Mouse (Mus musculus): ENCODE measurements around the gene Nptn.

The Nptn gene

GRCm38 (mm10) chr9:58657735-58658512 lies 75.9 kb downstream of the Nptn start:
- DNase-seq = no peak

- DNase-seq = no peak
These were observed 76.7 kb downstream of the Nptn start for GRCm38 (mm10) chr9:58658596-58659309.

GRCm38 (mm10) chr9:58659331-58659730 lies 77.3 kb downstream of the Nptn start:
- no peak for DNase-seq

DNA sequence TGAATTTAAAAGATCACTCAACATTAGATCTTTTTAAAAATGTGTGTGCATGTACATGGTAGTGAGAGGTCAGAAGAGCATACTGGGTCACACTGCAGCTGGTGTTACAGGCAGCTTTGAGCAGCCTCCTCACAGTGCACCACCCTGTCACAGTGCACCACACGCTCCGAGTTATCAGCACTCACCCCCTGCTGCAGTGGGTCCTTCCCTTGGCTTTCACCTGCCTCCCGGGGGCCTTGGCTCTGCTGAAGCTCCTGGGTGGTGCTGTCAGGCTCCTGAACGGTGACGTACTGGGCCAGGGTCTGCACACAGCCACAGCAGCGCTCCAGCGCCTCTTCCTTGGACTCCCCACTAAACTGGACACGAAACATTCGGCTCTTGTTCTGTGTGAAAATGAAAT lies 77.9 kb downstream of the Nptn start:
- no peak for DNase-seq

- DNase-seq = no peak
These were observed 78.6 kb downstream of the Nptn start for GRCm38 (mm10) chr9:58660673-58661072.

- no peak for DNase-seq
These were observed 80.0 kb downstream of the Nptn start for GRCm38 (mm10) chr9:58662007-58662406.

GRCm38 (mm10) chr9:58662791-58663190 lies 80.8 kb downstream of the Nptn start:
- no peak for DNase-seq

DNA sequence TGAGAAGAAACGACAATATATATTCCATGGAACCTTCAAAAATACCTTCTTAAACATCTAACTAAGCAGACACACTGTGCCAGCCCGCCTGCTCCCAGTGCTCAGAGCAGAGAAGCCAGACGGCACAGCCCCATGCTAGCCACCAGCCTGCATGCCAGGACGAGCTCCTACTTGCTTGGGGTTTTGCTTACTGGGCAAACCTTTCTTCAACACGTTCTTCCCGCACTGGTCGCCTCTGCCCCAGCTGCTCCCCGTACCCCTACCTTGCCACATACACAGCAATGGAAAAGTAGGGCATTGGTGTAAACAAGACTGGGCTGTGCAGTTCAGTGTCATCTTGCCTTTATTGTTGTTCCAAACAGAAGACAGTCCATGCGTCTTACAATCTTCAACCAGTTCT lies 83.5 kb downstream of the Nptn start:
- DNase-seq = no peak

- DNase-seq = no peak
These were observed 84.2 kb downstream of the Nptn start for GRCm38 (mm10) chr9:58666191-58666590.

DNA sequence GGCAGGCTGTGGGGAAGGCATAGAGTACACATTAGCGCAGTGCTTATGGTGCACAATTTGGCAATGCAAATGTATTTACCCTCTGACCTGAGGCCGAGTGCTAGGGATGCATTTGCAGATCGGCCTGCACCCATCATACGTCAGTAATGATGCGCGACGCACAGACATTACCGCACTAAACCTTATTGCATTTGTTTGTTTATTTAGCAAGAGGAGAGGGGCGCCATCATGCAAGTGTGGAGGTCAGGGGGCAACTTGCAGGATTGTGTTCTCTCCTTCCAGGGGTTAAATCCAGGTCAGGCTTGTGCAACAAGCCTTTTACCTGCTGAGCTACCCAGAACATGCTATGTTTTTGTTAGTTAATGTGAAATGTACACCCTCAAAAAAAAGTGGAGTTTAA lies 85.2 kb downstream of the Nptn start:
- DNase-seq = no peak

DNA sequence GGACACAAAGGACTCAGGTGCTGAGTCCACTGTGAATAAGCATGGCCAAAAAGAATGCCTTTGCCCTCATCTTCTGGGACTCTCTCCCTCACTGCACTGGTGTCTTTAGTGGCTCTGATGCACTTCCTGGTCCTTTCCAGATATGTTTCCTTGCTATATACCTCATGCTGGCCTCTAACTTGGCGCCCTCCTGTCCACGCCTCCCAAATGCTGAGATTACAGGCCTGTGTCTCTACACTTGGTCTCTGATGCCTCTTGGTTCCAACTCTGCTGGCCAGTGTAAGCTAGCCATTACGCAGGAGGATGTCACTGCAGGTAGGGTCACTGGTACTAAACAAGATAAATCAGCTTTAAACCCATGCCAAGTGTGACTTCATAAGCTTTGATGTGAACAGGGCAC lies 86.1 kb downstream of the Nptn start:
- DNase-seq = no peak

- DNase-seq = no peak
These were observed 87.0 kb downstream of the Nptn start for GRCm38 (mm10) chr9:58669071-58669470.

DNA sequence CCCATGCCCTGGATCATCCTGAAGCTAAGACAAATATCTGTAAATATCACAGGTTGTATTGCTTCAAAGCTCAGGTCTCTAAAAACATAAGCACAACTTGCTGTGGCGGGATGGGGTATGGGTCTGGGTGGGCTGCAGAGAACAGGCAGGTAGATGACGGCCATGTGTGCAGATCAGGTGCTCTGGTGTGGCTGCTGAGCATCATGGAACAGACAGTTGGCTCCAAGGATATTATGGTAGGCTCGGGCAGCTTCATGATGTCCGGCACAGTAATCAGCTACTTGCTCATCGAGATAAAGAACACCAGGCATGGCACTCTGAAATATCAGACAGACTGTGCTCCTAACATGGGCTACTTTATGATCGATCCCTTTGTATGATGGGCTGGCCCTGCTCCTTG lies 87.8 kb downstream of the Nptn start:
- no peak for DNase-seq

- DNase-seq = no peak
These were observed 90.4 kb downstream of the Nptn start for GRCm38 (mm10) chr9:58672474-58672873.

DNA sequence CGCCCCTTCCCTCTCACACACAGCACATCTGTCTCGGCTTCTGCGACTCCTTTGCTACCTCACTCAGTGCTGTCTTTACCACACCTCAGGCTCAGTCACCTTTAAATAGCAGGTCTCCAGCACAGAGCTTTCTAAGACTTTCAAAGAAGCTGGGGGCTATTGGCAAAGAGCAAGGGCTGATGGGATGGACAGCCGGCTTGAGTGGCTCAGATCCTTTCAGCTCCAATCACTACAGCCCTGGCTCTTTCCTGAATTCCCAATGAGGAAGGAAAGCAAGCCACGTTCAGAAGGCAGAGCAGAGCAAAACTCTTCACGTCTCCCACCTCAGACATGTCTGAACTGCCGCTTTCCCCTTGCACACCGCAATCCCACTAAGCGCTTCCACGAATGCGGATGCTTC lies 92.7 kb downstream of the Nptn start:
- DNase-seq = no peak

DNA sequence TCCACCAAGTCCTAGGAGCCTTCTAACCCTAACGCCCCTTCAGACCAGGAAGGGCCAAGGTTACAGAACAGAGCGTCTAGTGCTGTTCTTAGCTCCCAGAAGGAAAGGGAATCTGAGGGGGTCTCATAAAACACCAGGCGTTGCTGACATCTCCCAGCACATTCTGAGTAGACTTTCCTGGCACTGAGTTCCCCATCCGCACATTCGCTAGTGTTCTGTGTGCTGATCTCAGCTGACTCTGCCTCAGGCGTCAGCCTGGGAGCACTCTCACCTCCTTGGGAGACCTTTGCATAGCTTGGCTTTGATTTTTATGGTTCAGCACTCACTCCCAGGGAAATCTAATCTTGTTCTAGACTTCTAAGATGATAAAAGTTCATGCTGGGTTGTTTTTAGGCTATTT lies 93.3 kb downstream of the Nptn start:
- DNase-seq = no peak

GRCm38 (mm10) chr9:58681411-58681810 lies 99.4 kb downstream of the Nptn start:
- DNase-seq = no peak

- no peak for DNase-seq
These were observed 100.1 kb downstream of the Nptn start for GRCm38 (mm10) chr9:58682106-58682505.

DNA sequence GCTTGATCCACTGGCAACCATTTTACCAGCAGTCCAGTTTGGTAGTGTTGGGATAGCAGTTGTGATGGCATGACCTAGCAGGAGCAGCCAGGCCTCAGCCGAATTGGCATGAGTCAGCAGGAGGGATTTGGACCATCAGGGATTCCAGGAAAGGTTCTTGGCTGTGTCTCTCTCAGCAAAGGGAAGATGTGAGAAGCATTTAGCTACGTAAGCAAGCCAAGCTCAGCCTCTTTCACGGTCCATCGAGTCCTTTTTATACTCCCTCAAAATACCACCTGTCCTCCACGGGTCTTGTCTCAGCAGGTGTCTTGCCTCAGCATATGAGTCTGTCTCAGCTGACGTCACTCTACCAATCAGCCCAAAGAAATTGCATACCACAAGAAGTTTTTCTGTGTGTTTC lies 101.3 kb downstream of the Nptn start:
- DNase-seq = no peak

DNA sequence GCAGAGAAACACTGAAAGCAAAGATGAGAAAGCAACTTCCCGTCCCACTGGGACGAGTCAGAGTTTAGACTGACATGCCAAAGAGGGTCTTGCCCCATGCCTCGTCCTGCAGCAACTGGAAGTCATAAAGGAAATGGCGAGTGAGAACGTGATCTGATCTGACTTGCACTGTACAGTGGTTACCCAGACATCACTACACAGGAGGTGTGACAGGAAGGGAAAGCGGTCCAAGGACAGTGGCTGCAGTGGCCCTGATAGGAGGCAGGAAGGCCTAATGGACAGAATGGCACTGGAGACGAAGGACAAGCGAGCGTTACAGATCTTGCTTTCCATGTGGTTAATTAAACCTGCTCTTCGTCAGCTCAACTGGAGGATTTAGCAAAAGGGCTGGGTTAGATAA lies 103.2 kb downstream of the Nptn start:
- no peak for DNase-seq

- no peak for DNase-seq
These were observed 106.0 kb downstream of the Nptn start for GRCm38 (mm10) chr9:58688076-58688475.

DNA sequence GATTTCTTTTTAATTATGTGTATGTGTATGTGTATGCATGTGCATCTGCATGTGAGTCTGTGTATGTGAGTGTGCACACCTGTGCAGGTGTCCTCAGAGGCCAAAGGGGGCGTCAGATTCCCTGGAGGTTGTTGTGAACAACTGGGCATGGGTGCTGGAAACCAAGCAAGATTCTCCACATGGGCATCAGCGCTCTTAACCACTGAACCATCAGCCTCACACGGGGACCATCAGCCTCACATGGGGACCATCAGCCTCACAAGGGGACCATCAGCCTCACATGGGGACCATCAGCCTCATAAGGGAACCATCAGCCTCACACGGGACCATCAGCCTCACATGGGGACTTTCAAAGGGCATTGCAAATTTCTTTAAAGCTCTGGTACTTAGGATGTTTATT lies 108.7 kb downstream of the Nptn start:
- no peak for DNase-seq

DNA sequence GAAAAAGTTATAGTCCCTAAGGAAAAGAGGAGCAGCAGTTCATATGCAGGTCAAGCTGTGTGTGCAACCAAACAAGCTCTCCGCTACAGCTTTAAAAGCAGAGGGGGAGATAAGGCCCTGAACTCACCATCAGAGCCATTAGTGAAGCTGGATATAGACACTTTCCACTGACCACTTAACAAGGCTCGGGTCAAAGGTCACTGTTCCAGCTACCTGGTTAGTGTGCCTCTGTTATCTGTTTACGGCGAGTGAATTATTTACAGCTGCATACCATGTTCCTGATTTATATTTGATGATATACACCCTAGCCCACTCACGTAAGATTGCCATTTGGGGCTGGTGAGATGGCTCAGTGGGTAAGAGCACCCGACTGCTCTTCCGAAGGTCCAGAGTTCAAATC lies 109.4 kb downstream of the Nptn start:
- no peak for DNase-seq

DNA sequence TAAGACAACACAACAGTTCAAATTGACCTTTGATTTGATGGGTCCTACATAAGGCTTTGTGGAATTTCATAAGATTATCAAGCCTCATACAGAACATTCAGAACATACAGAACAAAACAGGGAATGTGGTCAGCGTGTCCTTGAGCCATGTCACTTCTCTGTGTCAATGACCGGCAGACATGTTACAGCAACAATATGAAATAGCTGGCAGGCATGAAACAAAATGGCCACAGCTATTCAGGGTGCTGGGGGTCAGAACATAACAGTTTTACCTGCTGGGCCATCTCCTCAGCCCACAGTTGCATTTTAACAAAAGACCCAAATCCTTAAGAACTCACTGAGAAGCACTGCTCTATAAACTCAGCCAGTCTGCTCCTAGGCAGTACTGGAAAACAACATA lies 116.4 kb downstream of the Nptn start:
- DNase-seq = no peak

DNA sequence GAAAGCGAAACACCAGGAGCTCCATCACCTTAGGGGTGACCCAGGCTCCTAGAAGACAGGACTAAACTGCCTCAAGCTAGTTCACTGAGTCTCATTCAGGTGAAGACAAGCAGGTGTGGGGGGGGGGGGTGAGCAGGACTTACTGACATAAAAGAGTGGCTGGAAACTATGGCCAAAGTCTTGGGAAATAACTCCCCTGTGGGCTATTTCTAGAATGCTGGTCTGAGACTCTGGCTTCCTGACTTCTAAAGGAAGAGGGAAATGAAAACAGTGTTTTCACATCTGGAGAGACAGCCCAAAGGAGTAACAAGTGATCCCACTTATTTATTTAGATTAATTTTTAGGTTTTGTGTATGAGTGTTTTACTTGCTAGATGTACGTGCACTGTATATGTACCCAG lies 119.7 kb downstream of the Nptn start:
- DNase-seq = no peak
